Mouse (Mus musculus) spleen, adult 2 months (tissue): ENCODE data around the gene Pold1. TPM values are rescaled to one million over a fixed set of nuclear protein-coding genes. Genes with fewer than 3 reads are reported as not detected.

Source experiments
- DNase-seq, 2 experiments: peaks; one replicate each; pipeline versions ENCODE4 v3.0.0 to v3.0.0-alpha.2; 2012 to 2021; ENCODE audit warnings: low spot score in 2 of 2, low read depth in 1 of 2
- H3K27ac ChIP-seq: fragments of 200-500 bp; 2 replicates; pipeline ENCODE4 v1.5.1; 2012; ENCODE audit warnings: low read length, inconsistent platforms; ENCODE audit not compliant: insufficient read depth
- H3K27me3 ChIP-seq: fragments of 200-500 bp; 2 replicates; pipeline ENCODE4 v1.6.1; 2012; ENCODE audit warnings: mild to moderate bottlenecking, moderate library complexity, low read length, inconsistent platforms; ENCODE audit not compliant: control insufficient read depth, insufficient read depth
- H3K36me3 ChIP-seq: fragments of 200-500 bp; 2 replicates; pipeline ENCODE4 v1.6.1; 2012; ENCODE audit warnings: mild to moderate bottlenecking, low read length, inconsistent platforms; ENCODE audit not compliant: control insufficient read depth, insufficient read depth
- H3K4me1 ChIP-seq: fragments of 200-500 bp; 2 replicates; pipeline ENCODE4 v1.6.1; 2011; ENCODE audit warnings: inconsistent platforms; ENCODE audit not compliant: control insufficient read depth, insufficient read depth, insufficient read length
- H3K4me3 ChIP-seq: fragments of 200-500 bp; 2 replicates; pipeline ENCODE4 v1.5.1; 2011; ENCODE audit warnings: mild to moderate bottlenecking, inconsistent platforms; ENCODE audit not compliant: insufficient read depth, insufficient read length; ENCODE audit errors: extremely low read depth
- CTCF ChIP-seq: fragments of 200-500 bp; IDR thresholded peaks from 2 replicates; pipeline ENCODE4 v1.5.1; 2011; ENCODE audit warnings: mild to moderate bottlenecking, inconsistent platforms; ENCODE audit not compliant: insufficient read depth, insufficient read length, insufficient replicate concordance; ENCODE audit errors: extremely low read depth
- POLR2A ChIP-seq: fragments of 200-500 bp; IDR thresholded peaks from 2 replicates; pipeline ENCODE4 v1.6.1; 2011; ENCODE audit warnings: low read depth, low read length, inconsistent platforms
- WGBS: fragments of 180-500 bp; shearing (Covaris S2); methylation state at CpG from one replicate; pipeline ENCODE4 v1.1.7; 2018; 5-methylcytosine and 5-hydroxymethylcytosine counted together
- polyA plus RNA-seq: library from polyadenylated mRNA; depleted of rRNA; stranded (reverse); fragments of >200 nt; gene quantifications from 2 replicates; pipeline ENCODE4 v1.2.3, GENCODE M21; 2012; rRNA removed

Pold1 gene
- polyA plus RNA-seq, 1 experiment: 118 TPM

DNA sequence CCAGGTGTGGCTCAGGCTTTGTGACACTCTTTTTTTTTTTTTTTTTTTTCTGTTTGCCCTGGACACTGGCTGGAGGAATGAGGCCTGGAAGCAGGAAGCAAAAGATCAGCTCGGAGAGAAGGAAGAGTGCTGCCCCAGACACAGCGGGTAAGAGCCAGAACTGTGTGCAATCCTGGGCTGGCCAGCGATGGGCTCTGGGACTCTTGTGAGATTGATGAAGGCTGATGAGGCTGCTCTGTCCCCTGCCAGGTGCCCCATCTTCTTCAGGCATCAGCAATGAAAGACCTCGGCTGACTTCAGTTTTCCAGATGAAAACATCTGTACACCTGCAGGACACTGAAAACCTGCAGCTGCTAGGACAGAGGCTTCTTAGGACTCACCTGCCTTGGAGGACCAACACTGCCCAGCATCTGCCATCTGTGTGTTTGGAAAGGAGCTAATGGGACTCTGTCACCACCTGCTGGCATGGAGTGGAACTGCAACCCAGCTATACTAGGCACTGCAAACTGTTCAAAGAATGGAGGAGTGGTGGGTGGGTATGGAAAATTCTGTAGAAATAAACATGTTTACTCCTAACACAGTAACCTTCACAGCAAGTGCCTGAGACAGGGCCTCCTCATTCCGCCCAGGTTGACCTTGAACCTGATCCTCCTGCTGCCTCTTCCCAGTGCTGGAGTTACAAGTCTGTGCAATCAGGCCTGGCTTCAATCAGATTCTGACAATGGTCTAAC lies 63.6 kb downstream of the Pold1 start:
- peaks cover 7% of the 10 kb centered on the region; the same call in 1 of the 2 replicates for H3K36me3 ChIP-seq
- TF ChIP-seq POLR2A (no peak), CTCF (peak; percentile 89; the same call in 1 of the 2 replicates)
- WGBS: 47% methylated on average over 5 of the region's 5 CpGs
- H3K27me3 ChIP-seq: no peaks in the 10 kb centered on the region
- no peak overlapping the region for H3K27ac ChIP-seq
- no peaks in the 10 kb centered on the region for H3K4me1 ChIP-seq
- no peak overlapping the region for H3K4me3 ChIP-seq
- DNase-seq: peak; percentile 60 to 67

DNA sequence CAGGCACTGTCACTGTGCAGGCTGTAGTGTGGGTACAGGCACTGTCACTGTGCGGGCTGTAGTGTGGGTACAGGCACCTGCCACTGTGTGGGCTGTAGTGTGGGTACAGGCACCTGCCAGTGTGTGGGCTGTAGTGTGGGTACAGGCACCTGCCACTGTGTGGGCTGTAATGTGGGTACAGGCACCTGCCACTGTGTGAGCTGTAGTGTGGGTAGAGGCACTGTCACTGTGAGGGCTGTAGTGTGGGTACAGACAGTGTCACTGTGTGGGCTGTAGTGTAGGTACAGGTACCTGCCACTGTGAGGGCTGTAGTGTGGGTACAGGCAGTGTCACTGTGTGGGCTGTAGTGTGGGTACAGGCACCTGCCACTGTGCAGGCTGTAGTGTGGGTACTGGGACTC lies 64.5 kb downstream of the Pold1 start:
- H3K4me1 ChIP-seq: no peaks in the 10 kb centered on the region
- TF ChIP-seq CTCF (no peak), POLR2A (no peak)
- H3K36me3 ChIP-seq: peaks cover 4% of the 10 kb centered on the region; the same call in 1 of the 2 replicates
- H3K27me3 ChIP-seq: no peaks in the 10 kb centered on the region
- WGBS: 95% methylated on average over 1 of the region's 1 CpGs
- DNase-seq: no peak
- no peak overlapping the region for H3K4me3 ChIP-seq
- H3K27ac ChIP-seq: no peak overlapping the region

DNA sequence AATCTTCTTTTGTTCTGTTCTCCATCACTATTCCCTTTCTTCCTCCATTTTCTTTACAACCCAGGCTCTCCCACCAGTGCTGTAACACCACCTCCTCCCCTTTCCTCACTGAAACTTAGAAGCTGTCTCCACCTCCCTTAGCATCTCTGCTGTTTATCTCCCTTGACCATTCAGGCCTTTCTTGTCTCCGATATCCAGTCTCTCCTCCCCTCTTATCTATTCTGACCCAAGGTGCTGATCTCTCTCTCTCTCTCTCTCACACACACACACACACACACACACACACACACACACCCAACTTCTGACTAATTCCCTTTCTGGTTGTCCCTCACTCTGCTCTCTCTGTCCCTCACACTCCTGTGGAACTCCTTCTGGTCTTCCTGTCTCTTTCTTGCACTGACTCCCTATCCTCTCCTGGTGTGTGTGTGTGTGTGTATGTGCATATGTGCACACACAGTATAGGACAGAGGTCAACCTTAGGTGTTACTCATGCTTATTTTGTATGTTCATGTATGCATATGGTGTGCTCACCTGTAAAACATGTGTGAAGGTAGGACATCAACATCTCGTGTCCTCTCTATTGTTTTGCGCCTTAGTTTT lies 65.7 kb downstream of the Pold1 start:
- H3K27me3 ChIP-seq: no peaks in the 10 kb centered on the region
- no peak for TF ChIP-seq CTCF
- no peak for TF ChIP-seq POLR2A
- no peaks in the 10 kb centered on the region for H3K4me1 ChIP-seq
- H3K36me3 ChIP-seq: peaks cover 3% of the 10 kb centered on the region; the same call in 1 of the 2 replicates
- H3K4me3 ChIP-seq: no peak overlapping the region
- no peak for DNase-seq
- no peak overlapping the region for H3K27ac ChIP-seq
- 65% methylated on average over 3 of the region's 3 CpGs for WGBS

Other genes starting within 250 kb of the Pold1 start
- 4.0 and 5.2 TPM in 2 replicates for gene Clec11a, start 241.9 kb downstream of the Pold1 start, polyA plus RNA-seq
- 4.5 and 4.8 TPM in 2 replicates for gene Shank1, start 238.6 kb downstream of the Pold1 start, polyA plus RNA-seq
- 1.2 and 2.5 TPM in 2 replicates for gene Syt3, start 164.7 kb downstream of the Pold1 start, polyA plus RNA-seq
- 0.40 and 0.68 TPM in 2 replicates for gene 1700008O03Rik, start 163.0 kb downstream of the Pold1 start, polyA plus RNA-seq
- gene Lrrc4b, start 119.8 kb downstream of the Pold1 start, polyA plus RNA-seq: 0.22 and 0.23 TPM in 2 replicates
- 0.40 TPM in 1 of 2 replicates, not detected in the other for gene Aspdh, start 83.5 kb downstream of the Pold1 start, polyA plus RNA-seq
- gene Josd2, start 80.9 kb downstream of the Pold1 start, polyA plus RNA-seq: 124 and 171 TPM in 2 replicates
- gene Emc10, start 52.3 kb downstream of the Pold1 start, polyA plus RNA-seq: 188 and 231 TPM in 2 replicates
- gene Fam71e1, start 52.3 kb downstream of the Pold1 start, polyA plus RNA-seq: 5.1 and 7.3 TPM in 2 replicates
- 1.2 and 1.4 TPM in 2 replicates for gene Mybpc2, start 24.2 kb downstream of the Pold1 start, polyA plus RNA-seq
- 285 and 365 TPM in 2 replicates for gene Spib, start 16.8 kb downstream of the Pold1 start, polyA plus RNA-seq
- gene Nr1h2, start 5.1 kb upstream of the Pold1 start, polyA plus RNA-seq: 162 and 211 TPM in 2 replicates
- 256 and 335 TPM in 2 replicates for gene Napsa, start 23.5 kb upstream of the Pold1 start, polyA plus RNA-seq
- 3.5 and 4.2 TPM in 2 replicates for gene Kcnc3, start 41.8 kb upstream of the Pold1 start, polyA plus RNA-seq
- gene Myh14, start 122.0 kb upstream of the Pold1 start, polyA plus RNA-seq: 0.09 and 0.63 TPM in 2 replicates
- not detected in 2 replicates for gene Izumo2, start 159.9 kb upstream of the Pold1 start, polyA plus RNA-seq
- gene Vrk3, start 199.6 kb upstream of the Pold1 start, polyA plus RNA-seq: 46.4 and 52.5 TPM in 2 replicates
- 0.25 and 0.27 TPM in 2 replicates for gene Zfp473, start 202.2 kb upstream of the Pold1 start, polyA plus RNA-seq